Mouse (Mus musculus): Measurements from ENCODE around the gene Vash2.

GRCm38 (mm10) chr1:190979100-190979563 lies at the start of gene Vash2:
- TF ChIP-seq CTCF (IDR thresholded peaks at IDR 0.05; ENCODE audit: low read depth): no peak
- no peak for TF ChIP-seq EP300 (IDR thresholded peaks at IDR 0.05; ENCODE audit: low read depth)
